30 mouse cellular contexts compared by ENCODE assay signal in genomic region chr15:8728861-8729260, GRCm38 (mm10).
"Had no signal": no experiment of that assay in that cellular context is flagged by ENCODE, and none has a peak within 500 bp of the region (broad histone marks: within the 10 kb centered on the region; RNA-seq: fewer than 3 reads in every experiment).

No protein-coding gene starts in this region.

- H3K9me3 ChIP-seq: heart, embryonic 12.5 days; heart, embryonic 13.5 days; heart, embryonic 15.5 days; hindbrain, embryonic 12.5 days; hindbrain, embryonic 13.5 days; hindbrain, embryonic 15.5 days; intestine, embryonic 15.5 days; kidney, embryonic 15.5 days had no signal

- H3K9ac ChIP-seq: heart, embryonic 12.5 days; heart, embryonic 13.5 days; heart, embryonic 15.5 days; hindbrain, embryonic 12.5 days; hindbrain, embryonic 13.5 days; hindbrain, embryonic 14.5 days; hindbrain, embryonic 15.5 days; intestine, embryonic 15.5 days; kidney, embryonic 15.5 days had no signal

- H3K4me3 ChIP-seq: heart, embryonic 12.5 days; heart, embryonic 13.5 days; heart, embryonic 15.5 days; hindbrain, embryonic 10.5 days; hindbrain, embryonic 12.5 days; hindbrain, embryonic 13.5 days; hindbrain, embryonic 15.5 days; intestine, embryonic 15.5 days; kidney, embryonic 15.5 days; layer of hippocampus, adult 2 months; left cerebral cortex, adult 2 months had no signal

- H3K36me3 ChIP-seq: heart, embryonic 12.5 days; heart, embryonic 13.5 days; heart, embryonic 15.5 days; hindbrain, embryonic 10.5 days; hindbrain, embryonic 12.5 days; hindbrain, embryonic 13.5 days; hindbrain, embryonic 15.5 days; intestine, embryonic 15.5 days; kidney, embryonic 15.5 days had no signal

- H3K27me3 ChIP-seq: heart, embryonic 12.5 days; heart, embryonic 13.5 days; heart, embryonic 15.5 days; hindbrain, embryonic 12.5 days; hindbrain, embryonic 13.5 days; hindbrain, embryonic 15.5 days; intestine, embryonic 15.5 days; kidney, embryonic 15.5 days had no signal

- H3K4me2 ChIP-seq: heart, embryonic 12.5 days; heart, embryonic 13.5 days; heart, embryonic 15.5 days; hindbrain, embryonic 12.5 days; hindbrain, embryonic 13.5 days; hindbrain, embryonic 14.5 days; hindbrain, embryonic 15.5 days; intestine, embryonic 15.5 days; kidney, embryonic 15.5 days had no signal

- DNase-seq: heart, postnatal 10 days; heart, postnatal 14 days; heart, postnatal 36 days; heart, postnatal 4 days; kidney, adult 11 months; kidney, adult 18-20 months; kidney, adult 2 months; kidney, adult 8-10 months; kidney, adult 9 months; kidney, postnatal 10 days; kidney, postnatal 14 days; kidney, postnatal 25 days; kidney, postnatal 36 days; kidney, postnatal 4 days; layer of hippocampus, adult 9-11 months; layer of hippocampus, postnatal 36 days had no signal

- H3K4me1 ChIP-seq: heart, embryonic 15.5 days; hindbrain, embryonic 15.5 days; intestine, embryonic 15.5 days had no signal

- H3K27ac ChIP-seq: heart, embryonic 13.5 days; heart, embryonic 15.5 days; hindbrain, embryonic 10.5 days; hindbrain, embryonic 12.5 days; hindbrain, embryonic 13.5 days; hindbrain, embryonic 14.5 days; hindbrain, embryonic 15.5 days; hindbrain, postnatal 0 days; intestine, embryonic 15.5 days; kidney, embryonic 15.5 days; kidney, postnatal 0 days; layer of hippocampus, adult 2 months; left cerebral cortex, adult 2 months had no signal
